Comparison of ENCODE assay signal across 8 mouse cellular contexts in genomic region chrX:136743459-136743858, GRCm38 (mm10). TPM values are rescaled to one million over a fixed set of nuclear protein-coding genes. Genes with fewer than 3 reads are reported as not detected.
DNase-seq lines count a peak whose midpoint lies in the region; ATAC-seq and TF ChIP-seq lines count a peak whose summit lies in the region.

Gene Morf4l2, minus strand, starts transcription at chrX:136743690.

- peak within 1 kb of the TSS; percentile 41 for H3K4me3 ChIP-seq in kidney, postnatal 0 days (replicated peaks; ENCODE audit: low read depth, low read length)
- H3K4me3 ChIP-seq in hindbrain, embryonic 13.5 days, result peak within 1 kb of the TSS; percentile 53
- peak within 1 kb of the TSS; percentile 64 for H3K4me3 ChIP-seq in liver, embryonic 13.5 days (replicated peaks)
- H3K4me3 ChIP-seq in stomach, postnatal 0 days (ENCODE audit: low read depth, low read length), result peak within 1 kb of the TSS; percentile 32

- no peak for TF ChIP-seq EP300 in stomach, postnatal 0 days (optimal IDR thresholded peaks at IDR 0.05)

- ATAC-seq in kidney, postnatal 0 days (replicated peaks; ENCODE audit: low FRiP score, low read depth), result no peak
- ATAC-seq in hindbrain, embryonic 13.5 days (ENCODE audit: low FRiP score), result no peak
- no peak for ATAC-seq in liver, embryonic 13.5 days (ENCODE audit: low read depth)
- ATAC-seq in stomach, postnatal 0 days (ENCODE audit: low FRiP score, low TSS enrichment), result no peak

- H3K4me2 ChIP-seq in kidney, postnatal 0 days (ENCODE audit: low read length), result peak within 1 kb of the TSS; percentile 53
- peak within 1 kb of the TSS; percentile 54 for H3K4me2 ChIP-seq in hindbrain, embryonic 13.5 days
- H3K4me2 ChIP-seq in liver, embryonic 13.5 days, result peak within 1 kb of the TSS; percentile 73
- H3K4me2 ChIP-seq in stomach, postnatal 0 days (replicated peaks; ENCODE audit: low read depth), result peak within 1 kb of the TSS; percentile 46

- no peaks in the 10 kb centered on the region for H3K36me3 ChIP-seq in kidney, postnatal 0 days (ENCODE audit: insufficient read depth, low read length)
- no peaks in the 10 kb centered on the region for H3K36me3 ChIP-seq in hindbrain, embryonic 13.5 days
- 0 out of 2 replicates have a peak, but pooled peaks cover 5% of the 10 kb centered on the region for H3K36me3 ChIP-seq in liver, embryonic 13.5 days
- H3K36me3 ChIP-seq in stomach, postnatal 0 days (ENCODE audit: control insufficient read depth, insufficient read depth, low read length), result 0 out of 2 replicates have a peak, but pooled peaks cover 2% of the 10 kb centered on the region

- peak within 1 kb of the TSS; percentile 51; the same call in 1 of the 2 replicates for H3K9ac ChIP-seq in kidney, postnatal 0 days (ENCODE audit: low read depth, low read length)
- peak within 1 kb of the TSS; percentile 63; the same call in 1 of the 2 replicates for H3K9ac ChIP-seq in hindbrain, embryonic 13.5 days
- H3K9ac ChIP-seq in liver, embryonic 13.5 days, result peak within 1 kb of the TSS; percentile 69; the same call in 1 of the 2 replicates
- peak within 1 kb of the TSS; percentile 53 for H3K9ac ChIP-seq in stomach, postnatal 0 days (ENCODE audit: low read length)

- 85% methylated on average over 12 of the region's 12 CpGs for WGBS in kidney, postnatal 0 days
- WGBS in hindbrain, embryonic 13.5 days, result 86% methylated on average over 12 of the region's 12 CpGs
- WGBS in liver, embryonic 13.5 days (ENCODE audit: insufficient replicate concordance), result 70% methylated on average over 12 of the region's 12 CpGs
- WGBS in stomach, postnatal 0 days, result 88% methylated on average over 12 of the region's 12 CpGs

- no peak for DNase-seq in kidney, postnatal 0 days (ENCODE audit: low spot score)
- no peak for DNase-seq in kidney, postnatal 14 days
- no peak for DNase-seq in adrenal gland, postnatal 10 days
- DNase-seq in gastrocnemius, adult 18-20 months (ENCODE audit: low spot score), result no peak
- no peak for DNase-seq in liver, embryonic 13.5 days
- DNase-seq in stomach, postnatal 0 days (ENCODE audit: low spot score), result no peak
- DNase-seq in embryo, embryonic 11 days, result no peak

- H3K9me3 ChIP-seq in kidney, postnatal 0 days (replicated peaks; ENCODE audit: low read length), result no peaks in the 10 kb centered on the region
- no peaks in the 10 kb centered on the region for H3K9me3 ChIP-seq in hindbrain, embryonic 13.5 days
- H3K9me3 ChIP-seq in liver, embryonic 13.5 days (replicated peaks), result no peaks in the 10 kb centered on the region
- no peaks in the 10 kb centered on the region for H3K9me3 ChIP-seq in stomach, postnatal 0 days (ENCODE audit: control insufficient read depth, low read length)

- no peaks in the 10 kb centered on the region for H3K27me3 ChIP-seq in kidney, postnatal 0 days (ENCODE audit: insufficient read depth, low read length)
- no peaks in the 10 kb centered on the region for H3K27me3 ChIP-seq in hindbrain, embryonic 13.5 days
- no peaks in the 10 kb centered on the region for H3K27me3 ChIP-seq in liver, embryonic 13.5 days
- H3K27me3 ChIP-seq in stomach, postnatal 0 days (ENCODE audit: control insufficient read depth, insufficient read depth, low read length), result no peaks in the 10 kb centered on the region

- TF ChIP-seq CTCF in kidney, postnatal 0 days (IDR thresholded peaks at IDR 0.05; ENCODE audit: low read depth), result no peak
- no peak for TF ChIP-seq CTCF in stomach, postnatal 0 days (IDR thresholded peaks at IDR 0.05; ENCODE audit: low read depth)

- H3K27ac ChIP-seq in kidney, postnatal 0 days, result peak within 1 kb of the TSS; percentile 90
- peak within 1 kb of the TSS; percentile 89 for H3K27ac ChIP-seq in hindbrain, embryonic 13.5 days
- H3K27ac ChIP-seq in liver, embryonic 13.5 days, result peak within 1 kb of the TSS; percentile 81
- peak within 1 kb of the TSS; percentile 92 for H3K27ac ChIP-seq in stomach, postnatal 0 days (replicated peaks)

- no peaks in the 10 kb centered on the region; the same call in 1 of the 2 replicates for H3K4me1 ChIP-seq in kidney, postnatal 0 days (replicated peaks; ENCODE audit: insufficient read depth, low read length)
- H3K4me1 ChIP-seq in hindbrain, embryonic 13.5 days (replicated peaks), result peaks cover 6% of the 10 kb centered on the region
- H3K4me1 ChIP-seq in liver, embryonic 13.5 days (replicated peaks), result peaks cover 5% of the 10 kb centered on the region
- H3K4me1 ChIP-seq in stomach, postnatal 0 days (replicated peaks; ENCODE audit: control insufficient read depth, insufficient read depth), result no peaks in the 10 kb centered on the region

RNA-seq across cellular contexts. Expression of gene Morf4l2, which starts in this region (rescaled TPM):
- 478 and 504 TPM in 2 replicates for polyA plus RNA-seq in kidney, postnatal 0 days (2015; fragmentation: Nextera tagmentation; extraction: Ambion mirVana)
- total RNA-seq in adrenal gland, postnatal 10 days (2021), result 100 to 1,000 TPM; 226 to 278 TPM
- total RNA-seq in gastrocnemius, adult 18-20 months (2021), result 100 to 1,000 TPM; 140 to 171 TPM
- polyA plus RNA-seq in hindbrain, embryonic 13.5 days (2015; fragmentation: Nextera tagmentation; extraction: Ambion mirVana), result 540 and 559 TPM in 2 replicates
- polyA plus RNA-seq in liver, embryonic 13.5 days (2015; fragmentation: Nextera tagmentation; extraction: Ambion mirVana), result 227 and 272 TPM in 2 replicates
- 303 and 335 TPM in 2 replicates for polyA plus RNA-seq in stomach, postnatal 0 days (2015; fragmentation: Nextera tagmentation; extraction: Ambion mirVana)
